Mouse (Mus musculus) heart, postnatal 0 days (tissue): Measurements from ENCODE around the gene Myb.

Experiments
- CTCF ChIP-seq: IDR thresholded peaks from 2 replicates; pipeline ENCODE4 v1.5.1; 2016; ENCODE audit warnings: antibody characterized with exemption, control low read depth, low read depth
- EP300 ChIP-seq: IDR thresholded peaks from 2 replicates; pipeline ENCODE4 v1.6.1; 2016; ENCODE audit warnings: antibody characterized with exemption, low read depth

- TF ChIP-seq CTCF: no peak
- no peak for TF ChIP-seq EP300
These were observed 7.7 kb upstream of the Myb start for GRCm38 (mm10) chr10:21168466-21168865.
